Mouse (Mus musculus): ENCODE measurements at regions not wholly inside any gene's neighbourhood (a gene's known extent, or its start where the extent isn't known, plus 50 kb on each side); places are given as distances from the start of the nearest gene placed in this dataset.
"Not testable (repeated sequence)": the region's sequence is repeated elsewhere in the genome, so short reads cannot be mapped to it uniquely, and the experiment has no call there.

- no peak for DNase-seq (ENCODE audit: low read depth, low spot score)
These were observed 389.1 kb upstream of the Klhl29 start for GRCm38 (mm10) chr12:5764445-5765170.

- DNase-seq (ENCODE audit: low read depth, low spot score) = no peak
These were observed 388.5 kb upstream of the Klhl29 start for GRCm38 (mm10) chr12:5764026-5764425.

- DNase-seq (ENCODE audit: low read depth, low spot score) = no peak
These were observed 386.9 kb upstream of the Klhl29 start for GRCm38 (mm10) chr12:5762306-5762927.

- no peak for DNase-seq (ENCODE audit: low read depth, low spot score)
These were observed 384.0 kb upstream of the Klhl29 start for GRCm38 (mm10) chr12:5759485-5759884.

- DNase-seq (ENCODE audit: low read depth, low spot score) = no peak
These were observed 382.3 kb upstream of the Klhl29 start for GRCm38 (mm10) chr12:5757766-5758165.

- no peak for DNase-seq (ENCODE audit: low read depth, low spot score)
These were observed 381.9 kb upstream of the Klhl29 start for GRCm38 (mm10) chr12:5757361-5757760.

GRCm38 (mm10) chr12:5753831-5754230, 378.3 kb upstream of the Klhl29 start:
- DNase-seq (ENCODE audit: low read depth, low spot score) = no peak

- DNase-seq (ENCODE audit: low read depth, low spot score) = no peak
These were observed 368.7 kb upstream of the Klhl29 start for GRCm38 (mm10) chr12:5744086-5744709.

- DNase-seq (ENCODE audit: low read depth, low spot score) = no peak
These were observed 360.6 kb upstream of the Klhl29 start for GRCm38 (mm10) chr12:5736066-5736465.

GRCm38 (mm10) chr12:5734902-5735301, 359.4 kb upstream of the Klhl29 start:
- no peak for DNase-seq (ENCODE audit: low read depth, low spot score)

GRCm38 (mm10) chr12:5723113-5723512, 347.6 kb upstream of the Klhl29 start:
- no peak for DNase-seq (ENCODE audit: low read depth, low spot score)

- not testable (repeated sequence) for DNase-seq (ENCODE audit: low read depth, low spot score)
These were observed 342.0 kb upstream of the Klhl29 start for GRCm38 (mm10) chr12:5717527-5717926.

- DNase-seq (ENCODE audit: low read depth, low spot score) = no peak
These were observed 323.4 kb upstream of the Klhl29 start for GRCm38 (mm10) chr12:5698778-5699454.

GRCm38 (mm10) chr12:5682182-5682581, 306.7 kb upstream of the Klhl29 start:
- no peak for DNase-seq (ENCODE audit: low read depth, low spot score)

- DNase-seq (ENCODE audit: low read depth, low spot score) = not testable (repeated sequence)
These were observed 302.6 kb upstream of the Klhl29 start for GRCm38 (mm10) chr12:5678126-5678525.

- DNase-seq (ENCODE audit: low read depth, low spot score) = no peak
These were observed 293.0 kb upstream of the Klhl29 start for GRCm38 (mm10) chr12:5668486-5668885.

- no peak for DNase-seq (ENCODE audit: low read depth, low spot score)
These were observed 262.2 kb upstream of the Klhl29 start for GRCm38 (mm10) chr12:5637571-5638275.

GRCm38 (mm10) chr12:5633971-5634370, 258.5 kb upstream of the Klhl29 start:
- no peak for DNase-seq (ENCODE audit: low read depth, low spot score)

- no peak for DNase-seq (ENCODE audit: low read depth, low spot score)
These were observed 225.7 kb upstream of the Klhl29 start for GRCm38 (mm10) chr12:5601084-5601654.

- no peak for DNase-seq (ENCODE audit: low read depth, low spot score)
These were observed 223.9 kb upstream of the Klhl29 start for GRCm38 (mm10) chr12:5599426-5599825.

- no peak for DNase-seq (ENCODE audit: low read depth, low spot score)
These were observed 223.5 kb upstream of the Klhl29 start for GRCm38 (mm10) chr12:5598961-5599360.
